ENCODE assay signal across 11 mouse cellular contexts in the genomic region with DNA sequence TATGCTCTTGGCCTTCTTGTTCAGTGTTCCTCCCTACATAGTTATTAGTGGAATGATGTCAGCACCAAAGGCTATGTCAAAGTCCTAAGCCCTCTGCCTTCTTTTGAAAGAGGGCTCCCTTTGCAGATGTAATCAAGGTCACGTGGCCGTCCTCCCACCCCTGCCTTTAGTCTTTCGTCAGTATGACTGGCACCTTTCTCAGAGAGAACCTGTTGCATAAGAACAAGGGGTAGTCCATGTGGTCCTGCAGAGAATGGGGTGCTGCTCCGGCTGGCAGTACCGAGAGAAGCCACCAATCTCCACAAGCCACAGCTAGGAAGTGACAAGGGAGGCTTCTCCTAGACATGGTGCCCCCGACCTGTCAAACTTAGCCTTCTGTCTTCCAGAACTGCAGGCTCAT.
DNase-seq lines count a peak whose midpoint lies in the region; ATAC-seq and TF ChIP-seq lines count a peak whose summit lies in the region.
"Had no signal": no experiment of that assay in that cellular context is flagged by ENCODE, and none has a peak within 500 bp of the region (broad histone marks: within the 10 kb centered on the region; RNA-seq: fewer than 3 reads in every experiment).

No protein-coding gene starts in this region.

- no peaks in the 10 kb centered on the region for H3K36me3 ChIP-seq in kidney, adult 2 months (ENCODE audit: control insufficient read depth, insufficient read depth, low read length)
- H3K36me3 ChIP-seq in liver, postnatal 0 days (replicated peaks; ENCODE audit: insufficient read depth, low read length): no peaks in the 10 kb centered on the region; the same call in 1 of the 2 replicates

- no peaks in the 10 kb centered on the region for H3K9me3 ChIP-seq in liver, postnatal 0 days (ENCODE audit: low read length)

- H3K4me3 ChIP-seq in kidney, adult 2 months (ENCODE audit: insufficient read depth, low read depth, low read length): no peak overlapping the region
- no peak overlapping the region for H3K4me3 ChIP-seq in brown adipose tissue, adult 24 weeks (ENCODE audit: insufficient read depth, low read depth, low read length)
- H3K4me3 ChIP-seq in liver, postnatal 0 days (ENCODE audit: low read depth, low read length): no peak overlapping the region

- peak; percentile 77 for DNase-seq in heart, adult 11 months
- DNase-seq in heart, postnatal 4 days: no peak
- no peak for DNase-seq in kidney, adult 2 months
- DNase-seq in kidney, postnatal 25 days: no peak
- peak; percentile 41 for DNase-seq in liver, postnatal 0 days
- no peak for DNase-seq in adrenal gland, postnatal 25 days
- DNase-seq in right cerebral cortex, postnatal 25 days: no peak
- DNase-seq: cerebellum, postnatal 14 days; heart, postnatal 14 days; lung, postnatal 36 days had no signal

- no peak for TF ChIP-seq POLR2A in kidney, adult 2 months (IDR thresholded peaks at IDR 0.05; ENCODE audit: low read depth, low read length)

- H3K4me1 ChIP-seq in kidney, adult 2 months (ENCODE audit: control insufficient read depth, insufficient read depth, low read length): peaks cover 21% of the 10 kb centered on the region
- H3K4me1 ChIP-seq in brown adipose tissue, adult 24 weeks (ENCODE audit: control insufficient read depth, insufficient read depth, insufficient read length, low read length): peaks cover 51% of the 10 kb centered on the region
- peaks cover 43% of the 10 kb centered on the region for H3K4me1 ChIP-seq in liver, postnatal 0 days (ENCODE audit: insufficient read depth)

- 77% methylated on average over 6 of the region's 6 CpGs for WGBS in kidney, adult 2 months
- 62% methylated on average over 6 of the region's 6 CpGs for WGBS in liver, postnatal 0 days (ENCODE audit: insufficient replicate concordance)

- TF ChIP-seq EP300 in liver, postnatal 0 days (IDR thresholded peaks at IDR 0.05; ENCODE audit: low read depth): no peak

- no peak overlapping the region for H3K9ac ChIP-seq in liver, postnatal 0 days (replicated peaks)

- ATAC-seq in liver, postnatal 0 days: peak; percentile 66

- H3K27me3 ChIP-seq in kidney, adult 2 months (replicated peaks; ENCODE audit: control insufficient read depth, insufficient read depth, low read length): no peaks in the 10 kb centered on the region
- no peaks in the 10 kb centered on the region for H3K27me3 ChIP-seq in liver, postnatal 0 days (ENCODE audit: insufficient read depth, low read length)

- H3K27ac ChIP-seq in kidney, adult 2 months (ENCODE audit: insufficient read depth, low read depth, low read length): 0 out of 2 replicates have a peak overlapping the region, but pooled peaks have one; percentile 5
- 0 out of 2 replicates have a peak overlapping the region, but pooled peaks have one; percentile 8 for H3K27ac ChIP-seq in brown adipose tissue, adult 24 weeks (replicated peaks; ENCODE audit: low read depth, low read length)
- peak overlapping the region; percentile 74 for H3K27ac ChIP-seq in liver, postnatal 0 days (ENCODE audit: low read depth)

- H3K4me2 ChIP-seq in liver, postnatal 0 days (ENCODE audit: low read depth, low read length): no peak overlapping the region

- TF ChIP-seq CTCF in kidney, adult 2 months (conservative IDR thresholded peaks at IDR 0.05; ENCODE audit: insufficient read depth, insufficient read length, low read depth, low read length): no peak
- TF ChIP-seq CTCF in liver, postnatal 0 days (IDR thresholded peaks at IDR 0.05; ENCODE audit: low read depth): no peak

Comparison
In these comparisons a context has a peak if more than half of its experiments do, and no peak if none do; other contexts are left out.
1. DNase-seq: peak in heart, adult 11 months (single experiment) and liver, postnatal 0 days (single experiment); none in heart, postnatal 4 days (single experiment), kidney, adult 2 months (single experiment), kidney, postnatal 25 days (0 of 2), adrenal gland, postnatal 25 days (single experiment) and right cerebral cortex, postnatal 25 days (single experiment).
2. H3K27ac ChIP-seq: peak in every context shown above with its lines; median percentile 74 in liver, postnatal 0 days; 8 in brown adipose tissue, adult 24 weeks; 5 in kidney, adult 2 months.